Mouse (Mus musculus) lung, embryonic 14.5 days (tissue): ENCODE measurements around the gene Olfr457. TPM values are rescaled to one million over a fixed set of nuclear protein-coding genes. Genes with fewer than 3 reads are reported as not detected.

ENCODE experiments used
- ATAC-seq: fragments of 200-750 bp; cut with Nextera tagmentation; 2 replicates; pipeline ENCODE4 v1.8.0; 2017; ENCODE audit warnings: mild to moderate bottlenecking, moderate TSS enrichment, moderate library complexity; ENCODE audit not compliant: insufficient read depth
- DNase-seq: peaks from one replicate; pipeline ENCODE4 v3.0.0-alpha.2; 2015
- H3K27ac ChIP-seq: fragments of 300-500 bp; sonication (generic); 2 replicates; pipeline ENCODE4 v1.5.1; 2014; ENCODE audit warnings: low read depth, mild to moderate bottlenecking, moderate library complexity
- H3K27me3 ChIP-seq: fragments of 300-500 bp; sonication (generic); 2 replicates; pipeline ENCODE4 v1.6.1; 2014; ENCODE audit warnings: low read length, control low read depth; ENCODE audit not compliant: insufficient read depth
- H3K36me3 ChIP-seq: fragments of 300-500 bp; sonication (generic); 2 replicates; pipeline ENCODE4 v1.6.1; 2014; ENCODE audit warnings: control low read depth; ENCODE audit not compliant: insufficient read depth
- H3K4me1 ChIP-seq: fragments of 300-500 bp; sonication (generic); 2 replicates; pipeline ENCODE4 v1.6.1; 2014; ENCODE audit warnings: antibody characterized with exemption, control low read depth; ENCODE audit not compliant: insufficient read depth
- H3K4me2 ChIP-seq: fragments of 300-500 bp; sonication (generic); 2 replicates; pipeline ENCODE4 v1.6.1; 2014; ENCODE audit warnings: mild to moderate bottlenecking
- H3K4me3 ChIP-seq: fragments of 300-500 bp; sonication (generic); 2 replicates; pipeline ENCODE4 v1.5.1; 2014; ENCODE audit warnings: low read depth, low read length
- H3K9ac ChIP-seq: fragments of 300-500 bp; sonication (generic); 2 replicates; pipeline ENCODE4 v1.6.1; 2014
- H3K9me3 ChIP-seq: fragments of 300-500 bp; sonication (generic); 2 replicates; pipeline ENCODE4 v1.6.1; 2016; ENCODE audit warnings: low read depth, low read length, control low read depth
- CTCF ChIP-seq: IDR thresholded peaks from 2 replicates; pipeline ENCODE4 v1.5.1; 2016; ENCODE audit warnings: antibody characterized with exemption, low read depth
- WGBS: fragments of 180-500 bp; shearing (Covaris S2); extraction: QIAGEN DNeasy Blood & Tissue Kit; methylation state at CpG from one replicate; pipeline ENCODE4 v1.1.7; 2014; 5-methylcytosine and 5-hydroxymethylcytosine counted together
- polyA plus RNA-seq: library from polyadenylated mRNA; unstranded; fragments of >200 nt; fragmentation: Nextera tagmentation; extraction: Ambion mirVana; gene quantifications from 2 replicates; pipeline ENCODE4 v1.2.1, GENCODE M21; 2014

Olfr457 gene
- polyA plus RNA-seq, 1 experiment from 2014 or later: not detected

DNA sequence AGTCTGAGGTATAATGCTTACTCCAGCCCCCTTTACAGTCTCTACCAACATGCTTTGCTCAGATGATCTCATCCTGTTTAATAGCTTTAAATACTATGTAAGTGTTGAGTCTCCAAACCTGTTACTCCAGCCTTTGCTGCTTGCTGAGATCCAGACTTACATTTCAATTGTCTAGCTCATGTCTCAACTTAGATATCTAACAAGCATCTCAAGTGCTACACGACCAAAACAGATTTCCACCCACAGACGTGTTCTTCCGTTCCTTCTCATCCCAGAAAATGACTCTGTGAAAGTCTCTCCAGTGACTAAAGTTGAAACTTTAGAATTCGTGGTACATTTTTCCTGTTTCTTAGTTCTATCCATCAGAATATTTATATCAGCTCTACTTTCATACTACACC lies 49.8 kb downstream of the Olfr457 start:
- no peaks in the 10 kb centered on the region for H3K4me1 ChIP-seq
- DNase-seq (no peak), ATAC-seq (no peak)
- no peak overlapping the region for H3K4me2 ChIP-seq
- H3K36me3 ChIP-seq: no peaks in the 10 kb centered on the region
- no peak overlapping the region for H3K27ac ChIP-seq
- no peak for TF ChIP-seq CTCF
- 80% methylated on average over 4 of the region's 4 CpGs for WGBS
- H3K9me3 ChIP-seq: no peaks in the 10 kb centered on the region
- no peaks in the 10 kb centered on the region for H3K27me3 ChIP-seq
- H3K9ac ChIP-seq: no peak overlapping the region
- no peak overlapping the region for H3K4me3 ChIP-seq

GRCm38 (mm10) chr6:42424472-42424871 lies 51.7 kb downstream of the Olfr457 start:
- WGBS: 89% methylated on average over 3 of the region's 3 CpGs
- ATAC-seq: no peak

DNA sequence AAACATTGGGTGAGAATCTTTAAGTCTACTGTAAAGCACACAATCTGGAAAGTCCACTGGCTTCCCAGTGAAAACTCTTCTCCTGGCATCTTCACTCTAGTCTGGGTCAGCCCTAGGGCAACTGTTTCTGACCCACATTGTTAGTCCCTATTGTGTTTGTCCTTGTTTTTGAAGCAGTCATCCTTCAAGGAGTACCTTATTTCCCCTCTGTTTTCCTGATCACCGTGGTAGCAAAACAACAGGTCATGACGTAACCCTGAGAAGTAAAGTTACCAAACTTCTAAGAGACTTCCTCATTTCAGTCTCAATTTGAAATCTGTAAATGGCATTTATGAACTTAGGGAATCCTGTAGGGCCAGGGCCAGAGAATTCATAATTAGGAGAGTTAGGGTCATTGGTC lies 54.7 kb downstream of the Olfr457 start:
- Histone ChIP-seq H3K27ac (no peak overlapping the region), H3K4me1 (no peaks in the 10 kb centered on the region), H3K27me3 (no peaks in the 10 kb centered on the region), H3K36me3 (no peaks in the 10 kb centered on the region), H3K9ac (no peak overlapping the region), H3K4me3 (no peak overlapping the region), H3K9me3 (no peaks in the 10 kb centered on the region), H3K4me2 (no peak overlapping the region)
- no peak for DNase-seq
- ATAC-seq: no peak
- TF ChIP-seq CTCF: no peak
- WGBS: 85% methylated on average over 2 of the region's 2 CpGs

More at GRCm38 (mm10) chr6:42424472-42424871, 51.7 kb downstream of the Olfr457 start:
- H3K4me1 ChIP-seq: no peaks in the 10 kb centered on the region
- H3K27ac ChIP-seq: no peak overlapping the region
- no peak overlapping the region for H3K4me3 ChIP-seq
- TF ChIP-seq CTCF: no peak
- H3K27me3 ChIP-seq: no peaks in the 10 kb centered on the region
- DNase-seq: no peak
- no peak overlapping the region for H3K4me2 ChIP-seq
- no peaks in the 10 kb centered on the region for H3K9me3 ChIP-seq
- H3K9ac ChIP-seq: no peak overlapping the region
- no peaks in the 10 kb centered on the region for H3K36me3 ChIP-seq

DNA sequence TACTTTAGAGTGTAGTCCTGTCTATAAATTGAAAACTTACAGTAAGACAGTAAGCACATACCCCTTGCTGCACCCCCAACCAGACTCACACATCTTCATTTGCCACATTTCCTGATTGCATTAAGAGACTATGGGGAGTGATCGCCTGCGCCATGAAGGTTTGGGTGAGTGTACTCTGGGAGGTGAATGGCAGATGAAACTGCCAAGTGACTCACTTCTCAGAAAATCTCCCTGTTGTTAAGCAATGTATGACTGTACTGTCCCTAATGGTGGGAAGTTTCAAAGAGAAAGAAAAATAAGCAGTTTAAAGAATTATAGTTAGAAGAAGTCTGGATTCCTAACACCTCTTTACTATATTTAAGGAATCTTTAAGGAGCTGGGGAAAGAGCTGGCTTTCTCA lies 56.7 kb downstream of the Olfr457 start:
- Histone ChIP-seq H3K27me3 (no peaks in the 10 kb centered on the region), H3K4me1 (no peaks in the 10 kb centered on the region), H3K27ac (no peak overlapping the region), H3K9ac (no peak overlapping the region), H3K9me3 (no peaks in the 10 kb centered on the region), H3K4me3 (no peak overlapping the region), H3K36me3 (no peaks in the 10 kb centered on the region), H3K4me2 (no peak overlapping the region)
- no peak for TF ChIP-seq CTCF
- WGBS: 88% methylated on average over 2 of the region's 2 CpGs
- ATAC-seq (no peak), DNase-seq (no peak)

Other genes with a start within 250 kb of the Olfr457 start
- gene Gstk1, start 230.4 kb downstream of the Olfr457 start, polyA plus RNA-seq: 31.8 and 34.2 TPM in 2 replicates
- 1.9 TPM in 2 replicates for gene Tmem139, start 214.4 kb downstream of the Olfr457 start, polyA plus RNA-seq
- 71.1 and 75.1 TPM in 2 replicates for gene Casp2, start 211.3 kb downstream of the Olfr457 start, polyA plus RNA-seq
- gene Clcn1, start 189.7 kb downstream of the Olfr457 start, polyA plus RNA-seq: 0.09 TPM in 1 of 2 replicates, not detected in the other
- gene Fam131b, start 151.7 kb downstream of the Olfr457 start, polyA plus RNA-seq: 0.11 and 0.13 TPM in 2 replicates
- gene Zyx, start 126.7 kb downstream of the Olfr457 start, polyA plus RNA-seq: 194 and 198 TPM in 2 replicates
- gene Epha1, start 103.1 kb downstream of the Olfr457 start, polyA plus RNA-seq: 5.7 and 7.0 TPM in 2 replicates
- gene Tas2r143, start 76.1 kb downstream of the Olfr457 start, polyA plus RNA-seq: not detected in 2 replicates
- gene Tas2r135, start 70.9 kb downstream of the Olfr457 start, polyA plus RNA-seq: not detected in 2 replicates
- gene Tas2r126, start 41.8 kb downstream of the Olfr457 start, polyA plus RNA-seq: not detected in 2 replicates
- gene Olfr458, start 11.1 kb downstream of the Olfr457 start, polyA plus RNA-seq: not detected in 2 replicates
- gene Olfr456, start 10.9 kb upstream of the Olfr457 start, polyA plus RNA-seq: 0.18 TPM in 1 of 2 replicates, not detected in the other
- not detected in 2 replicates for gene Olfr455, start 71.3 kb upstream of the Olfr457 start, polyA plus RNA-seq
- gene Tcaf3, start 121.4 kb upstream of the Olfr457 start, polyA plus RNA-seq: not detected in 2 replicates
- gene Tcaf2, start 168.9 kb upstream of the Olfr457 start, polyA plus RNA-seq: 3.6 and 3.7 TPM in 2 replicates
- gene Tcaf1, start 233.8 kb upstream of the Olfr457 start, polyA plus RNA-seq: 73.2 and 75.2 TPM in 2 replicates